8 mouse cellular contexts compared by ENCODE assay signal in genomic region chr6:112362349-112362958, GRCm38 (mm10). TPM values are rescaled to one million over a fixed set of nuclear protein-coding genes. Genes with fewer than 3 reads are reported as not detected.
DNase-seq lines count a peak whose midpoint lies in the region; ATAC-seq and TF ChIP-seq lines count a peak whose summit lies in the region.

No protein-coding gene starts in this region.

- H3K4me2 ChIP-seq in embryonic facial prominence, embryonic 14.5 days (ENCODE audit: low read depth, low read length) = no peak overlapping the region
- no peak overlapping the region for H3K4me2 ChIP-seq in lung, postnatal 0 days (replicated peaks; ENCODE audit: low read depth, low read length)

- WGBS in embryonic facial prominence, embryonic 14.5 days = 34% methylated on average over 6 of the region's 6 CpGs
- 46% methylated on average over 6 of the region's 6 CpGs for WGBS in hindbrain, embryonic 10.5 days
- 28% methylated on average over 6 of the region's 6 CpGs for WGBS in lung, postnatal 0 days

- peak; percentile 92 for TF ChIP-seq CTCF in lung, postnatal 0 days (IDR thresholded peaks at IDR 0.05)

- no peak overlapping the region for H3K27ac ChIP-seq in embryonic facial prominence, embryonic 14.5 days (replicated peaks; ENCODE audit: low read depth, low read length)
- no peak overlapping the region for H3K27ac ChIP-seq in hindbrain, embryonic 10.5 days
- H3K27ac ChIP-seq in lung, postnatal 0 days (ENCODE audit: low read length) = no peak overlapping the region

- no peak overlapping the region for H3K9ac ChIP-seq in embryonic facial prominence, embryonic 14.5 days (ENCODE audit: low read depth, low read length)
- no peak overlapping the region for H3K9ac ChIP-seq in lung, postnatal 0 days (replicated peaks; ENCODE audit: low read depth)

- H3K27me3 ChIP-seq in embryonic facial prominence, embryonic 14.5 days (replicated peaks; ENCODE audit: control insufficient read depth, insufficient read depth, low read length) = no peaks in the 10 kb centered on the region
- no peaks in the 10 kb centered on the region for H3K27me3 ChIP-seq in hindbrain, embryonic 10.5 days (ENCODE audit: insufficient read depth, poor library complexity, severe bottlenecking)
- no peaks in the 10 kb centered on the region for H3K27me3 ChIP-seq in lung, postnatal 0 days (replicated peaks; ENCODE audit: insufficient read depth, low read length)

- H3K36me3 ChIP-seq in embryonic facial prominence, embryonic 14.5 days (ENCODE audit: control insufficient read depth, insufficient read depth, low read length) = no peaks in the 10 kb centered on the region
- H3K36me3 ChIP-seq in hindbrain, embryonic 10.5 days = no peaks in the 10 kb centered on the region
- no peaks in the 10 kb centered on the region for H3K36me3 ChIP-seq in lung, postnatal 0 days (ENCODE audit: insufficient read depth, low read length)

- H3K4me3 ChIP-seq in embryonic facial prominence, embryonic 14.5 days (ENCODE audit: low read depth, low read length) = no peak overlapping the region
- H3K4me3 ChIP-seq in hindbrain, embryonic 10.5 days = no peak overlapping the region
- no peak overlapping the region for H3K4me3 ChIP-seq in lung, postnatal 0 days (ENCODE audit: low read depth, low read length)

- ATAC-seq in embryonic facial prominence, embryonic 14.5 days (ENCODE audit: low read depth) = peak; percentile 73; the same call in 1 of the 2 replicates
- ATAC-seq in lung, postnatal 0 days = peak; percentile 69
- ATAC-seq in inflammation-experienced regulatory T-cells, adult 6 months = no peak

- H3K9me3 ChIP-seq in embryonic facial prominence, embryonic 14.5 days (ENCODE audit: control insufficient read depth, low read length) = no peaks in the 10 kb centered on the region
- H3K9me3 ChIP-seq in hindbrain, embryonic 10.5 days = no peaks in the 10 kb centered on the region
- H3K9me3 ChIP-seq in lung, postnatal 0 days (ENCODE audit: low read length) = no peaks in the 10 kb centered on the region

- TF ChIP-seq EP300 in lung, postnatal 0 days (IDR thresholded peaks at IDR 0.05) = no peak

- DNase-seq in ES-CJ7 (ENCODE audit: low read depth, low spot score) = peak; percentile 83
- peak; percentile 77 to 84 for DNase-seq in adrenal gland, postnatal 36 days
- DNase-seq in embryonic facial prominence, embryonic 14.5 days (ENCODE audit: low spot score) = peak; percentile 79
- peak; percentile 59 for DNase-seq in hindbrain, embryonic 10.5 days (ENCODE audit: low spot score)
- DNase-seq in layer of hippocampus, adult 18-20 months (ENCODE audit: low spot score in 2 of 2) = peak; percentile 22 to 77
- DNase-seq in lung, postnatal 0 days (ENCODE audit: low spot score) = peak; percentile 70
- DNase-seq in retina, postnatal 1 day = peak; percentile 68

- H3K4me1 ChIP-seq in embryonic facial prominence, embryonic 14.5 days (ENCODE audit: control insufficient read depth, insufficient read depth, low read length) = peaks cover 7% of the 10 kb centered on the region; the same call in 1 of the 2 replicates
- H3K4me1 ChIP-seq in hindbrain, embryonic 10.5 days (replicated peaks) = no peaks in the 10 kb centered on the region
- H3K4me1 ChIP-seq in lung, postnatal 0 days (ENCODE audit: insufficient read depth, low read depth, low read length) = no peaks in the 10 kb centered on the region

RNA-seq across cellular contexts. Expression of gene Ssu2, which starts 25.4 kb away (rescaled TPM):
- 10 to 100 TPM in 1 of 2 experiments, under 1 TPM in 1; 0.40 to 32.8 TPM for total RNA-seq in adrenal gland, postnatal 36 days (2021)
- polyA plus RNA-seq in embryonic facial prominence, embryonic 14.5 days (2014; fragmentation: Nextera tagmentation; extraction: Ambion mirVana) = 3.0 and 3.3 TPM in 2 replicates
- 0.55 and 0.57 TPM in 2 replicates for polyA plus RNA-seq in hindbrain, embryonic 10.5 days (2016; fragmentation: Nextera tagmentation; extraction: Ambion mirVana)
- under 1 TPM in 1 of 2 experiments, not detected in 1; 0.46 TPM for total RNA-seq in layer of hippocampus, adult 18-20 months (2021)
- 4.5 and 6.3 TPM in 2 replicates for polyA plus RNA-seq in lung, postnatal 0 days (2015; fragmentation: Nextera tagmentation; extraction: Ambion mirVana)
- not detected for polyA plus RNA-seq in inflammation-experienced regulatory T-cells, adult 6 months (2017; shearing (Covaris generic))
